Mouse (Mus musculus) hindbrain, embryonic 13.5 days (tissue): ENCODE measurements at regions not wholly inside any gene's neighbourhood (a gene's known extent, or its start where the extent isn't known, plus 50 kb on each side); places are given as distances from the start of the nearest gene placed in this dataset.

ENCODE experiments used
- ATAC-seq: fragments of 200-750 bp; cut with Nextera tagmentation; 2 replicates; pipeline ENCODE4 v1.8.0; 2017; ENCODE audit warnings: moderate TSS enrichment; ENCODE audit not compliant: low FRiP score
- H3K27ac ChIP-seq: fragments of 300-500 bp; sonication (generic); 2 replicates; pipeline ENCODE4 v1.5.1; 2015; ENCODE audit warnings: inconsistent platforms, mild to moderate bottlenecking, moderate library complexity
- H3K27me3 ChIP-seq: fragments of 300-500 bp; sonication (generic); 2 replicates; pipeline ENCODE4 v1.6.1; 2015; ENCODE audit warnings: mild to moderate bottlenecking, inconsistent platforms
- H3K36me3 ChIP-seq: fragments of 300-500 bp; sonication (generic); 2 replicates; pipeline ENCODE4 v1.6.1; 2015; ENCODE audit warnings: mild to moderate bottlenecking, inconsistent platforms
- H3K4me1 ChIP-seq: fragments of 300-500 bp; sonication (generic); replicated peaks from 2 replicates; pipeline ENCODE4 v1.6.1; 2015; ENCODE audit warnings: inconsistent platforms
- H3K4me2 ChIP-seq: fragments of 300-500 bp; sonication (generic); 2 replicates; pipeline ENCODE4 v1.6.1; 2015; ENCODE audit warnings: inconsistent platforms, mild to moderate bottlenecking, moderate library complexity
- H3K4me3 ChIP-seq: fragments of 300-500 bp; sonication (generic); 2 replicates; pipeline ENCODE4 v1.5.1; 2015; ENCODE audit warnings: mild to moderate bottlenecking, inconsistent platforms
- H3K9ac ChIP-seq: fragments of 300-500 bp; sonication (generic); 2 replicates; pipeline ENCODE4 v1.6.1; 2015; ENCODE audit warnings: mild to moderate bottlenecking, inconsistent platforms
- H3K9me3 ChIP-seq: fragments of 300-500 bp; sonication (generic); 2 replicates; pipeline ENCODE4 v1.6.1; 2016; ENCODE audit warnings: inconsistent platforms
- WGBS: fragments of 180-500 bp; shearing (Covaris S2); methylation state at CpG from one replicate; pipeline ENCODE4 v1.1.7; 2015; 5-methylcytosine and 5-hydroxymethylcytosine counted together

DNA sequence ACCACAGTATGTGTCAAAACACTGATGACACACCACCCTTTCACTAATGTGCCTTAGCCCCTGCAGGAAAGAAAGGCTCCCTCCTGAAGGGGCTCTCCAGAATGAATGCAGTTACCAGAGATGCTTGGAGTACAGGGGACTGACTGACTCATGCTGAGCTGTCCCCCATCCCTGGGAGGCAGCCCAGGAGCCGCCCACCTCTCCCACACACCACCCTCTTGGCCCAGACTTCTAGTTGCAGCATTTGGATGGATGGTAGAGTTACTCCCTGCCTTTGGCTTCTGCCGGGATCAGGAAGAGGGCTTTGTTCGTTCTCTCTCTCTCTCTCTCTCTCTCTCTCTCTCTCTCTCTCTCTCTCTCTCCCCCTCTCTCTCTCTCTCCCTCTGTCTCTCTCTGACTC, 53.4 kb upstream of the Jun start:
- no peak overlapping the region for H3K9ac ChIP-seq
- WGBS: 41% methylated on average over 1 of the region's 3 CpGs
- peaks cover 5% of the 10 kb centered on the region; the same call in 1 of the 2 replicates for H3K9me3 ChIP-seq
- H3K4me2 ChIP-seq: no peak overlapping the region; the same call in 1 of the 2 replicates
- no peaks in the 10 kb centered on the region; the same call in 1 of the 2 replicates for H3K27me3 ChIP-seq
- H3K27ac ChIP-seq: no peak overlapping the region
- H3K4me1 ChIP-seq: peaks cover 25% of the 10 kb centered on the region
- no peaks in the 10 kb centered on the region for H3K36me3 ChIP-seq
- no peak for ATAC-seq
- H3K4me3 ChIP-seq: no peak overlapping the region

DNA sequence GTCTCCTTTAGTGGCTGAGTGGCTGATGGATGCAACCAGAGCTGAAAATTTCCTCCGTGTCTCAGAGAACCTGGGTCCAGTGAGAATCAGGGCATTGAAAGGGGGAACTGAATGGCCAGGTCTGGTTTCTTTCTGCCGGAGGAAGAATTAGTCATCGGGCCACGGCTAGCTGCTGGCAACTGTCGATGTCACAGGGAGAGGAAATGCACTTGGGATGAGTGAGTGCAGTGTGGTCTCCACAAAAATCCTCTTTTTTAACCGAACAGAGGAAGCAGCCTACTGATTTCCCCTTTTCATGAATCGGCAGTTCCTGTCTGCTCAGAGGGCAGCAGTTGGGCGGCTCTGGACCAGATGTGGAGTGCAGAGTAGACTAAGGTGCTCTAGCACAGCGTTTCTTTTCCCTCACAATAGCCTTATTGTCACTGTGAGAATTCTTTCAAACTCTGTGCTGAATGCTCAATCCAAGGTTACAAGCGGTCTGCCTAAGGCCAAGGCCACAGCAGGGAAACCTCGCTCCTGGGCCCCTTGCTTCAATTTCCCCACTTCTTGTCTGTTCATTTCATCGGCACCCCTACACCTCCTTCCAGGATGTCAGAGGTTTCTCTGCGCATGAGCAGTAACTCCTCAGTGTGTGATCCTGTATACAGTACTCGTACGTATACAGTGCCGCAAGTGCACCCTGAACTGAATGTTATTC, 54.1 kb upstream of the Jun start:
- H3K27ac ChIP-seq: peak overlapping the region; percentile 6; the same call in 1 of the 2 replicates
- H3K9me3 ChIP-seq: peaks cover 5% of the 10 kb centered on the region; the same call in 1 of the 2 replicates
- H3K36me3 ChIP-seq: no peaks in the 10 kb centered on the region
- H3K4me3 ChIP-seq: peak overlapping the region; percentile 8; the same call in 1 of the 2 replicates
- H3K4me1 ChIP-seq: peaks cover 25% of the 10 kb centered on the region
- H3K4me2 ChIP-seq: peak overlapping the region; percentile 34
- 0 out of 2 replicates have a peak overlapping the region, but pooled peaks have one; percentile 13 for H3K9ac ChIP-seq
- no peaks in the 10 kb centered on the region; the same call in 1 of the 2 replicates for H3K27me3 ChIP-seq
- 0 out of 2 replicates have a peak, but pooled peaks have one; percentile 15 for ATAC-seq
- WGBS: 33% methylated on average over 16 of the region's 16 CpGs

GRCm38 (mm10) chr4:95106881-95107665, 55.1 kb upstream of the Jun start:
- Histone ChIP-seq H3K27me3 (no peaks in the 10 kb centered on the region; the same call in 1 of the 2 replicates), H3K9ac (no peak overlapping the region), H3K9me3 (no peaks in the 10 kb centered on the region), H3K36me3 (no peaks in the 10 kb centered on the region), H3K4me1 (peaks cover 25% of the 10 kb centered on the region), H3K4me3 (no peak overlapping the region), H3K27ac (no peak overlapping the region), H3K4me2 (no peak overlapping the region)
- WGBS: 70% methylated on average over 10 of the region's 10 CpGs
- no peak for ATAC-seq

GRCm38 (mm10) chr4:95108811-95109210, 56.8 kb upstream of the Jun start:
- Histone ChIP-seq H3K4me3 (no peak overlapping the region), H3K9me3 (no peaks in the 10 kb centered on the region), H3K27ac (no peak overlapping the region), H3K9ac (no peak overlapping the region), H3K27me3 (no peaks in the 10 kb centered on the region; the same call in 1 of the 2 replicates), H3K36me3 (no peaks in the 10 kb centered on the region), H3K4me2 (no peak overlapping the region), H3K4me1 (peaks cover 25% of the 10 kb centered on the region)
- no peak for ATAC-seq
- WGBS: 49% methylated on average over 6 of the region's 6 CpGs

DNA sequence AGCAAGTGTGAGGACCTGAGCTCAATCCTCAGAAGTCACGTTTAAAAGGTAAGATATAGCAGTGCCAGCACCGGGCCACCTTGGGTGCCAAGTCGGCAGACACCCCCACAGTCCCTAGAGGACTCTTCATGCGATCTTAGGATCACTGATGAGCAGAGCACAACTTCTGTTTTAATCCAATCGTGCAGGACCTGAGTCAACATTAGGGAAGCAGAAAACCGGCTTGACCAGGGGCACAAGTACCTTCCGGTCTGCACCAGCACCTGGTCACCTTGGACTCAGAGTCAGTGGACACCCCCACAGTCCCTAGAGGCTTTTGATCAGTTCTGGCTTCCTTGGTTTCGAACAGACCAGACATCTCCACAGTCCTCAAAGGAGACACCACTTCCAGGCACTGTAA, 58.8 kb upstream of the Jun start:
- no peak overlapping the region for H3K9ac ChIP-seq
- no peak overlapping the region for H3K4me2 ChIP-seq
- H3K27me3 ChIP-seq: no peaks in the 10 kb centered on the region; the same call in 1 of the 2 replicates
- 92% methylated on average over 8 of the region's 8 CpGs for WGBS
- H3K4me3 ChIP-seq: no peak overlapping the region
- no peaks in the 10 kb centered on the region for H3K9me3 ChIP-seq
- H3K36me3 ChIP-seq: no peaks in the 10 kb centered on the region
- H3K4me1 ChIP-seq: peaks cover 20% of the 10 kb centered on the region
- no peak for ATAC-seq
- no peak overlapping the region for H3K27ac ChIP-seq

DNA sequence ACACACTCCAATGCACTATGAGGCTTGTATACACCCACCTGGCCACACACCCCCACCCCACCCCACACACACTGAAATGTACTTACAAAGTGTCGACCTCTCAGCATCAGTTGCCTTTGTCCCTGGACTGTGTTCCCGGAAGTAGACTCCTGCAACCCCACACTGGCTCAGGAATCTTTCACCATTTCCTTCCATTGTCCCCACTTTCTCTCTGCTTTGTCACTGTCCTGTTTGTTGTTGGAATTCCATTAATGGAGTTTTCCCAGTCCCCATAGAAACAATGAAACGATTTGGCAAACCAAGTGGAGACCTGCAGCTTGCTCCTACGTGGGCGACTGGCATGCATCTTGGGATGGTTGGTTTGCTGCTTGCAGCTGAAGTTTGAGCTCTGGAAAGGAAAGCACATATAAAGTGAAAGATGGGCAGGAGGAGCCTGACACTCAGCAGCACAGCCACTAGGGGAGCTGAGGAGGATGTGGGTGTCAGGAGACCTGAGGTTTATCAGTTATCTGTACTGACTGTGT, 65.2 kb upstream of the Jun start:
- Histone ChIP-seq H3K9me3 (no peaks in the 10 kb centered on the region), H3K27me3 (no peaks in the 10 kb centered on the region), H3K27ac (no peak overlapping the region), H3K9ac (no peak overlapping the region), H3K4me3 (no peak overlapping the region), H3K4me1 (0 out of 2 replicates have a peak, but pooled peaks cover 3% of the 10 kb centered on the region), H3K36me3 (no peaks in the 10 kb centered on the region), H3K4me2 (no peak overlapping the region)
- WGBS: 22% methylated on average over 5 of the region's 5 CpGs
- no peak for ATAC-seq

DNA sequence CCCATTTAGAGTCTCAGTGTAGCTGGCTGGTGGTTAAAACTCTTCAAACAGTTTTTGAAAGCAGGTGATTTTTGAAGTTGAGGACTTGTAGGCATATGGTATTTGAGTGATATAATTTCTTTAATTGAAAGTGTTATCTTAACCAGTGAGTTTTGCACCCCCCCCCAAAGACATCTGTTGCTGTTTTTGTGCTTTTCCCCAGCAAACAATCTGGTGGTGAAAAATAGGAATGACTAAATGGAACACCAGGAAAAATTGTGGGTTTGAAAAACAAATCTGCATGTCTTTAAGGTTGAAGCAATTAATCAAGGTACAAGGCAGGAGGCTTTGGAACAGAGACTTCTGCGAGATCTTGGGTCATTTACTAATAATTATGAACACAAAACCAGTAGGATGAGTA, 68.9 kb upstream of the Jun start:
- H3K4me3 ChIP-seq: no peak overlapping the region
- no peaks in the 10 kb centered on the region for H3K9me3 ChIP-seq
- 83% methylated on average over 1 of the region's 1 CpGs for WGBS
- 0 out of 2 replicates have a peak, but pooled peaks cover 3% of the 10 kb centered on the region for H3K4me1 ChIP-seq
- no peak overlapping the region for H3K27ac ChIP-seq
- H3K27me3 ChIP-seq: no peaks in the 10 kb centered on the region
- no peak for ATAC-seq
- H3K9ac ChIP-seq: no peak overlapping the region
- H3K36me3 ChIP-seq: no peaks in the 10 kb centered on the region
- H3K4me2 ChIP-seq: no peak overlapping the region

DNA sequence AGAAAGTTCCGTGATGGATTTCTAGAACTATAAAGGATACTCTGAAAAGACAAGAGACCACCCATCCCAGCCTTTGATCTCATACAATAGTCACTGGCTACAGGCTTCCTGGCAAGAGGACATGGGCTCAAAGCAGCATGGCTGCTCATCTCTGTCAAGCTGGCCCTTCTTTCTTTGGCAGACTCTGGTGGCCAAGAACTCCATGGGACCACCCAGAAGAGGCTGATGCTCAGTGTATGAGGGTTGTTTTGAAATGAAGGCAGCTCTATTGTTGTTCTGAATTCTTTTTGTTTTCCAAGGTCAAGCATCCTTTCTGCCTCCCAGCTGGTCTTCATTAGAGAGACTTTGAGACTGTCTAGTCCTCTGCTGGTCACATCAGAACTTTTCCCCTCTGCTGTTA, 73.3 kb upstream of the Jun start:
- ATAC-seq: no peak
- H3K9me3 ChIP-seq: no peaks in the 10 kb centered on the region
- WGBS: 76% methylated on average over 1 of the region's 1 CpGs
- H3K4me1 ChIP-seq: no peaks in the 10 kb centered on the region
- H3K4me2 ChIP-seq: no peak overlapping the region
- H3K27me3 ChIP-seq: no peaks in the 10 kb centered on the region
- H3K36me3 ChIP-seq: no peaks in the 10 kb centered on the region
- no peak overlapping the region for H3K4me3 ChIP-seq
- no peak overlapping the region for H3K27ac ChIP-seq
- no peak overlapping the region for H3K9ac ChIP-seq

DNA sequence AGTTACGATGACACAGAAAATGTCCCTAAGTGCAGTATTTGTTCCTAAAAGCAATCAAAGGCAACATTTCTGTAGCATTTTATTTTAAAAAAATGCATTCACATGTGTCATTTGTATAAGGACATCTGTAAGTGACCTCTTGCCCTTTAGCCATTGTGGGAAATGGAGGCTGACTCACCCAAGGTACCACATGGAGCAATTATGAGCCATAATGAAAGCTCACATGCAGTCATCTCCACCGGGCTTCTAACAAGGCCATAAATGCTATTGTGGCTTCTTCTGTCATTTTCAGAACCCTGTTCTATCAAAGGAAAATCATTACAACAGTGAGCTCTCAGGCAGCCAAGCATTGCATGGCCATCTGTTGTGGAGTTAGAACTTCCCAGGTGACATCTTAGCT, 75.9 kb upstream of the Jun start:
- no peak for ATAC-seq
- no peak overlapping the region for H3K9ac ChIP-seq

GRCm38 (mm10) chr4:95133815-95134214, 81.8 kb upstream of the Jun start:
- Histone ChIP-seq H3K27ac (no peak overlapping the region), H3K4me2 (no peak overlapping the region), H3K9ac (no peak overlapping the region), H3K36me3 (no peaks in the 10 kb centered on the region), H3K9me3 (no peaks in the 10 kb centered on the region), H3K4me3 (no peak overlapping the region), H3K4me1 (peaks cover 33% of the 10 kb centered on the region), H3K27me3 (peaks cover 18% of the 10 kb centered on the region)
- no peak for ATAC-seq
- 23% methylated on average over 3 of the region's 3 CpGs for WGBS

More for the DNA sequence above, 75.9 kb upstream of the Jun start:
- peaks cover 4% of the 10 kb centered on the region; the same call in 1 of the 2 replicates for H3K27me3 ChIP-seq
- H3K9me3 ChIP-seq: no peaks in the 10 kb centered on the region
- no peak overlapping the region for H3K4me3 ChIP-seq
- H3K4me2 ChIP-seq: no peak overlapping the region
- H3K27ac ChIP-seq: no peak overlapping the region
- no peaks in the 10 kb centered on the region for H3K36me3 ChIP-seq
- WGBS: 79% methylated on average over 2 of the region's 2 CpGs
- no peaks in the 10 kb centered on the region for H3K4me1 ChIP-seq

DNA sequence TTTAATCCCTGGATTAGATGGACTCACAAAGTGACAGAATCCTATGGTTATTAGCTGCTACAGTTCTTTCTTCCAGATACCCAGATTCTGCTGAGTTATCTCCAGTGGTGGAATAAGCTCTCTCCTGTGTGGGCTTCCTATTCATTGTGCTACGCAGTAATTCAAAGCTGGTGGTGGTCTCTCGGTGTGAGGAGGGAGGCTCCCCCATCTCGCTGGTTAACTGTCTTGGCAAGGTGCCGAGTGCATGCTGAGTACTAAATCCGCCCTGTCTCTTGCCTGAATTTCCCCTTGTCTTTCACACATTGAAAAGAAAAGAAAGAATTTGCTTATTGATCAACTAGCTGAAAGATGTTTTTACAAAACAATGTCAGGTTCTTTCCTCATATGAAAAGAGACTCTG, 82.6 kb upstream of the Jun start:
- Histone ChIP-seq H3K9me3 (no peaks in the 10 kb centered on the region), H3K4me1 (peaks cover 33% of the 10 kb centered on the region), H3K36me3 (no peaks in the 10 kb centered on the region), H3K9ac (no peak overlapping the region), H3K27ac (no peak overlapping the region), H3K4me3 (no peak overlapping the region), H3K4me2 (no peak overlapping the region), H3K27me3 (peaks cover 18% of the 10 kb centered on the region)
- peak; percentile 58 for ATAC-seq
- 7% methylated on average over 5 of the region's 5 CpGs for WGBS

DNA sequence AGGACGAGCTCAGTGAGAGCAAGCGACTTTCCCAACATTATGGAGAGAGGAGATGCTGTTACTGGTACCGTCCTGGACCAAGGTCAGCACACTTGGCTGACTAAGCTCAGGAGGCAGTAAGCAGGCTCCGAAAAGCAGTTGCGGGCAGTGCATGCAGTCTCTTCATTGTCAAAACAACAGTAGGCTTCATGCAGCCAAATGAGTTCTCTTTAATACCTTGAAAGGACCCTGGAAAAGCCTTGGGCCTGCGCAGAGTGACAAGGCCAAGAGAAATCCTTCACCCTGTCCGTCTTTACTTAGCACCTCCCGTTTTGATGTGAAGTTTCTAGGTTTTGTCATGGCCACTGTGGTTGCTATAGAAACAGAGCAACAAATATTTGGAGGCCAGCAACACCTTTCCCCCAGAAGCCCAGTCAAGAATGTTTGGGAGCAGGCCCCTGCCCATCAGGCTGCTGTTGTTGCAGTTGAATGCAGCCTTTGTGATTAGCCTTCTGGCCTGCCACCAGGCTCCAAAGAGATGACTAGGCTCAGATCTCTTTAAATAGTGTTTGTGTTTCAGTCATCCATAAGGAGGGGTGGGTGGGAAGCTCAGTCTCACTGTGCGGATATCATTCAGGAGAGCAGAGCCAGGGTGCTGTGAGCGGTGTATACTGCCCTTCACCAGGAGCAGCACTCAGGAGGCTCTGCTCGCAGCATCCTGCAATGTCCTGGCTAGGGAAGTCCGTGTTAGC, 85.6 kb upstream of the Jun start:
- ATAC-seq: peak; percentile 77
- Histone ChIP-seq H3K9ac (no peak overlapping the region), H3K4me1 (peaks cover 33% of the 10 kb centered on the region), H3K9me3 (no peaks in the 10 kb centered on the region), H3K4me3 (no peak overlapping the region), H3K4me2 (no peak overlapping the region), H3K36me3 (no peaks in the 10 kb centered on the region), H3K27ac (peak overlapping the region; percentile 32; the same call in 1 of the 2 replicates), H3K27me3 (peaks cover 21% of the 10 kb centered on the region)
- WGBS: 29% methylated on average over 12 of the region's 12 CpGs
